Mouse (Mus musculus): ENCODE data around the gene Uqcrfs1. TPM values are rescaled to one million over a fixed set of nuclear protein-coding genes. Genes with fewer than 3 reads are reported as not detected.

The Uqcrfs1 gene
- total RNA-seq, 2 experiments from 2014 or later: 138 to 149 TPM

- intact Hi-C loops (cut with DNase I): no loop called here
- peak; percentile 44 for TF ChIP-seq CTCF (IDR thresholded peaks at IDR 0.05)
- Histone ChIP-seq H3K27ac (no peak overlapping the region), H3K4me3 (no peak overlapping the region)
- DNase-seq (ENCODE audit: extremely low spot score in 1 of 2, low spot score in 2 of 2): no peak
Observed at GRCm38 (mm10) chr13:30553051-30553587, 8.0 kb upstream of the Uqcrfs1 start.

GRCm38 (mm10) chr13:30549339-30549738 lies 4.2 kb upstream of the Uqcrfs1 start:
- Histone ChIP-seq H3K27ac (no peak overlapping the region), H3K4me3 (no peak overlapping the region)
- TF ChIP-seq CTCF (IDR thresholded peaks at IDR 0.05): no peak
- no peak for DNase-seq (ENCODE audit: extremely low spot score in 1 of 2, low spot score in 2 of 2)
- intact Hi-C loops (cut with DNase I): loop anchor here (5.0 kb wide), 1 partner anchor 108 kb away; the partner anchor contains the start of gene Dusp22

GRCm38 (mm10) chr13:30548835-30549234 lies 3.7 kb upstream of the Uqcrfs1 start:
- no peak overlapping the region for H3K27ac ChIP-seq
- H3K4me3 ChIP-seq: no peak overlapping the region
- DNase-seq (ENCODE audit: extremely low spot score in 1 of 2, low spot score in 2 of 2): peak; percentile 76 to 81
- intact Hi-C loops (cut with DNase I): loop anchor here (5.0 kb wide), 1 partner anchor 108 kb away; the partner anchor contains the start of gene Dusp22
- peak; percentile 98 for TF ChIP-seq CTCF (IDR thresholded peaks at IDR 0.05)

- peak; percentile 90 for TF ChIP-seq CTCF (IDR thresholded peaks at IDR 0.05)
- Histone ChIP-seq H3K27ac (no peak overlapping the region), H3K4me3 (no peak overlapping the region)
- intact Hi-C loops (cut with DNase I): loop anchor here (1.0 to 10.0 kb wide), 3 partner anchors 28 to 446 kb away; no protein-coding TSS in a partner anchor
- DNase-seq (ENCODE audit: extremely low spot score in 1 of 2, low spot score in 2 of 2): peak; percentile 63 to 72
Observed at GRCm38 (mm10) chr13:30530761-30531160, 14.4 kb downstream of the Uqcrfs1 start.

GRCm38 (mm10) chr13:30524961-30525360 lies 20.2 kb downstream of the Uqcrfs1 start:
- Histone ChIP-seq H3K27ac (no peak overlapping the region), H3K4me3 (no peak overlapping the region)
- DNase-seq (ENCODE audit: extremely low spot score in 1 of 2, low spot score in 2 of 2): no peak
- intact Hi-C loops (cut with DNase I): no loop called here
- no peak for TF ChIP-seq CTCF (IDR thresholded peaks at IDR 0.05)

- no peak overlapping the region for H3K4me3 ChIP-seq
- DNase-seq (ENCODE audit: extremely low spot score in 1 of 2, low spot score in 2 of 2): no peak
- TF ChIP-seq CTCF (IDR thresholded peaks at IDR 0.05): no peak
- intact Hi-C loops (cut with DNase I): no loop called here
- no peak overlapping the region for H3K27ac ChIP-seq
Observed at GRCm38 (mm10) chr13:30523971-30524370, 21.2 kb downstream of the Uqcrfs1 start.

GRCm38 (mm10) chr13:30523246-30523891 lies 21.8 kb downstream of the Uqcrfs1 start:
- intact Hi-C loops (cut with DNase I): no loop called here
- H3K4me3 ChIP-seq: no peak overlapping the region
- no peak overlapping the region for H3K27ac ChIP-seq
- DNase-seq (ENCODE audit: extremely low spot score in 1 of 2, low spot score in 2 of 2): no peak
- TF ChIP-seq CTCF (IDR thresholded peaks at IDR 0.05): no peak

- intact Hi-C loops (cut with DNase I): no loop called here
- no peak overlapping the region for H3K4me3 ChIP-seq
- DNase-seq (ENCODE audit: extremely low spot score in 1 of 2, low spot score in 2 of 2): no peak
- H3K27ac ChIP-seq: no peak overlapping the region
- no peak for TF ChIP-seq CTCF (IDR thresholded peaks at IDR 0.05)
Observed at GRCm38 (mm10) chr13:30521282-30521902, 23.8 kb downstream of the Uqcrfs1 start.

GRCm38 (mm10) chr13:30518191-30518590 lies 27.0 kb downstream of the Uqcrfs1 start:
- DNase-seq (ENCODE audit: extremely low spot score in 1 of 2, low spot score in 2 of 2): no peak
- no peak for TF ChIP-seq CTCF (IDR thresholded peaks at IDR 0.05)
- Histone ChIP-seq H3K27ac (no peak overlapping the region), H3K4me3 (no peak overlapping the region)
- intact Hi-C loops (cut with DNase I): no loop called here

- no peak for TF ChIP-seq CTCF (IDR thresholded peaks at IDR 0.05)
- Histone ChIP-seq H3K27ac (no peak overlapping the region), H3K4me3 (no peak overlapping the region)
- no peak for DNase-seq (ENCODE audit: extremely low spot score in 1 of 2, low spot score in 2 of 2)
- intact Hi-C loops (cut with DNase I): no loop called here
Observed at GRCm38 (mm10) chr13:30507651-30508050, 37.5 kb downstream of the Uqcrfs1 start.

- no peak overlapping the region for H3K27ac ChIP-seq
- no peak overlapping the region for H3K4me3 ChIP-seq
- TF ChIP-seq CTCF (IDR thresholded peaks at IDR 0.05): peak; percentile 83
- DNase-seq (ENCODE audit: extremely low spot score in 1 of 2, low spot score in 2 of 2): no peak
- intact Hi-C loops (cut with DNase I): loop anchor here (1.0 kb wide), 1 partner anchor 28 kb away; no protein-coding TSS in a partner anchor
Observed at GRCm38 (mm10) chr13:30501860-30502395, 43.2 kb downstream of the Uqcrfs1 start.

Other genes starting within 250 kb of the Uqcrfs1 start
- 1 to 10 TPM in 1 of 2 experiments, under 1 TPM in 1; 0.91 to 1.1 TPM for gene Agtr1a, start 208.9 kb downstream of the Uqcrfs1 start, total RNA-seq (2021)
- gene Dusp22, start 114.6 kb upstream of the Uqcrfs1 start, total RNA-seq (2021): 10 to 100 TPM; 29.7 to 33.1 TPM
- gene Irf4, start 203.9 kb upstream of the Uqcrfs1 start, total RNA-seq (2021): under 1 TPM; 0.32 to 0.58 TPM

Measured in left cerebral cortex, adult 2 months (tissue).